Mouse (Mus musculus): Measurements from ENCODE around the gene Gm49405.

DNA sequence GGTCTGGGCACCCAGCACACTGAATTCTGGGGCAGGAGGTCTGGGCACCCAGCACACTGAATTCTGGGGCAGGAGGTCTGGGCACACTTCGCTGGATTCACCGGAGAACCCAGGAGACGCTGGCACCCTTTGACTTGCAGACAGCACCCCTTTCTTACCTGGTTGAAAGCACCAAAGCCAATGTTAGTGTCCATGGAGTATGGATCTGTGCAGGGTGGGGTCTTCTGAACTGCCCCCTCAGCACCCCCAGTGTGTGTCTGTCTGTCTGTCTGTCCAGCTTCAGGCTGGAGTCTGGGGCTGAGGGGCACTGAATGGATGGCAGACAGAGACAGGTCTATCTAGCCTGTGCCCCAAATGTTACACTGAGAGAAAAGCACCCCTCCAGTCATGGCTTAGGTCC lies 8.9 kb upstream of the Gm49405 start:
- no peak for TF ChIP-seq CTCF (IDR thresholded peaks at IDR 0.05; ENCODE audit: low read depth, low read length)
- TF ChIP-seq POLR2A (IDR thresholded peaks at IDR 0.05; ENCODE audit: borderline replicate concordance, low read depth, low read length) = no peak

Data from bone marrow macrophage, adult 2 months (primary cell).